Mouse (Mus musculus): Measurements from ENCODE around the gene Maz.

Gene Maz

DNA sequence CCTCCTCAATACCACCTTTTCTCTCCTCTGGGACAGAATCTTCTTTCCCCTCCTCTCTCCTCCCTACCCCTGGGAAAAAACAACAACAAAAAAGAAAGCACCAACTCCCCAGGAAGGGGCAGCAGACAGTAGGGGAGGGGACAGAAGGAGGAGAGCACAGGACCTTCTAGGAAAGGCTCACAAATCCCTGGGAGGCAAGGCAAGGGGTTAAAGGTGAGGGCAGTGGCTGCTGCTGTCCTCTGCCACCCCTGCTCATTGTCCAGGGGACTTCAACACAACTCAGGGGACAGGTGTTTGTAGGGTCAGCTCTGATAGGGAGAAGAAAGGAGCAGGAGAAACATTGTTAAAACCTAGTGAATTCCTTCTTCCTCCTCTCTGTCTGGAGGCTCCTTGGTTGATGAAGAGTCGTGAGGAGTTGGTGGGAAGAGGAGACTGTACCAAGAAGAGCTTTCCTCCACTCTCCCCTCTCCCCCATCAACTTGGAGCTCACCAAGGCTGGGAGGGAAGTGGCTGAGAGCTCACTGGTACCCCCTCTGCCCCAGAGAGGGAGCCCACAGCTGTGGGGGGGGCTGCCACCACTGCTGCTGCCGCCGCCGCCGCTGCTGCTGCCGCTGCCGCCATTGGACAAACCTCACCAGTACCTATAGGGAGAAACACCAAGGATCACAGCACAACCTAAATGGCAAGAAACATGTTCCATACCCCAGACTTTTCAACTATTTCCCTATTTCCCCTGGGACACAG, 4.1 kb downstream of the Maz start:
- in situ Hi-C loops (cut with MboI; ENCODE audit: low pct_unique_long_range_greater_than_20kb in 1 of 2, low sequenced_read_pairs in 2 of 2, unreplicated experiment in 1 of 2), result no loop called here

DNA sequence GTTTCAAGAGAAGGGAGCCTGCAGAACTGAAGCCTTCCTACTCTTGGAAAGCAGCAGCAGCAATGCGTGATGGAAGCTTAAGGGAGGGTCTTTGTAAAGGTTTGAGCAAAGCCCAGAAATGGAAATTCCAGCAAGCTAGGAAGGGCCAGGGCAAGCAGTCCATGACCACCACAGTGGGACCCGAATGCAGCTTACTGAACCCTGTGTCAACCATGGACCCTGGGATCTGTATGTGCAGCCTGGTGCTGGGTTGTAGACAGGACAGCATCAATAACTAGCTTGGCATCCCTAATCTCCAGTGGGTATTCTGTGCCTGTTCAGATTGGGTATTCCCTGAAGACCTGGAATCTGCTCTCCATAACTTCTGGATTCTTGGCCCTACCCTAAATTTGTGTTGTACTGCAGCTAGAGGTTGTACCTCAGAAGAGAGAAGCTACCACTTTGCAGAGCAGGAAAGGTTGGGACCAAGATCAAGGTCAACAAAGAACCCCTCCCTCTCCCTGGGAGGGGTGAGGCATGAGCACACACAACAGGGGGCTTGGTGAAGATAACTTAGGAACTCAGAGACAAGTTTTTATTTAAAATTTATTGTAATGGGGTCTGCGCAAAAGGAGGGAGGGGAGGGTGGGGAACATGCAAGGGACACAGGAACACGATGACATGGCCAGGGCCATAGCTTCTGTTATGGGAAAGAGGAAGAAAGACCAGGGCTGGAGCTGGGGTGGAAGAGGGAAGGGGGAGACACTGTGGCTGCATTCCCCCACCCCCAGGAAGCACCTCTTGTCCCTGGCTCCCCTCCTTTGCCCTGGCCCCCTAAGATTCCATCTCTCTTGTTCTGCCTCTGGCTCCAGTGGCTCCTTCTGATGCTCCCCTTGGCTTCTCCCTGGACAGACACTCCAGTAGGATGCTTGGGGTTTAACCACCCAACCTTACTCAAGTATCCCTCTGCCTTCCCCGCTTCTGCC, 5.0 kb downstream of the Maz start:
- in situ Hi-C loops (cut with MboI; ENCODE audit: low pct_unique_long_range_greater_than_20kb in 1 of 2, low sequenced_read_pairs in 2 of 2, unreplicated experiment in 1 of 2), result no loop called here

DNA sequence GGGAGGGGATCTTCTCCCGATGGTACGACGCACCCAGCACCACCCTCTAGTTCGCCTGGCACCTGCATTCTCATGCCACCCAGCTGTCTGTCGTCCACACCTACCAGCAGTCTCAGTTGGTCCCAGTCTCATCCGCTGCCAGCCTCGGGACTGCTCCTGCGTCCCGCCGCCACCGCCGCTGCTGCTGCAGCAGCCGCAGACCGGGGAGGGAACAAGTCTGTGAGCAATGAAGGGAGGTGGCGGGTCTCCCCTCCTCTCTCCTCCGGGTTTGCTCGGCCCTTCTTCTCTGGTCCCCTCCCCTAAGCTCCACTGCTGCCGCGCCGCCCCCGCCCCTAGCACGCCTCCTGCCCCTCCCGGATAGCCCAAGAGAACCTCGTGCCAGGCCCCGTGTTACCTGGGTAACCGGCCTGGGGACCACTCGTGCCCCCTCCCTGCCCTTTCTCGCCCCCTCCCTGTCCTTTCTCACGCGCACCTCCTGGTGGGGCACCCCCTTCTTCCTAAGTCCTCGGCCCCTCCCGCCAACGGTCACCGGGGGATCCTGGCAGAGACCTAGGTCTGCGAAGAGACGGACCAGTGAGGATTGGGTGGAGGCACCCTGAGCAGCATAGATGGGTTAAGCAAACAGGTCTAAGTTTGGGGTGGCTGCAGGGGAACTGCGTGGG, 5.8 kb downstream of the Maz start, which contains the start of the genes Gm42742 and Prrt2:
Gm42742 (minus strand) TSS at position 197 of the 662 bp plus-strand sequence.
Prrt2 (minus strand) TSS at position 311 of the 662 bp plus-strand sequence.
- in situ Hi-C loops (cut with MboI; ENCODE audit: low pct_unique_long_range_greater_than_20kb in 1 of 2, low sequenced_read_pairs in 2 of 2, unreplicated experiment in 1 of 2), result no loop called here

DNA sequence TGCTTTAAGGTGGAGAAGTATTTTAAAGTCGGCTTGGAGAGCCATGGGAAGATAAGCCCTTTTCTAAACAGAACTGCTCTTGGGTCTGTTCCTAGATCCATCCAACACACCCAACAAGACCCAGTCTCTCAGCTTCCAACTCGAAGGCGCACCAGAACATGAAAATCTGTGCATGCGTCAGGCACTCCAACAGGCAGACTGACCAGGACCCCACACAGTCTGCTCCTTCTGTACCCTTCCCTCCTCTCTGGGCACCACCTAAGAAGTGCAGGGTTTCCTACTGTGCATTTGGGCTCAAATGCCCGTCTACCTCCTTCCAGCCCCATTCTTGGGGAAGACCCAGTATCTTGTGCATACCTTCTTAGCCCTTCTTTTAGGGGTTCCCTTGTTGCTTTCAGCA, 6.3 kb downstream of the Maz start:
- in situ Hi-C loops (cut with MboI; ENCODE audit: low pct_unique_long_range_greater_than_20kb in 1 of 2, low sequenced_read_pairs in 2 of 2, unreplicated experiment in 1 of 2), result no loop called here

DNA sequence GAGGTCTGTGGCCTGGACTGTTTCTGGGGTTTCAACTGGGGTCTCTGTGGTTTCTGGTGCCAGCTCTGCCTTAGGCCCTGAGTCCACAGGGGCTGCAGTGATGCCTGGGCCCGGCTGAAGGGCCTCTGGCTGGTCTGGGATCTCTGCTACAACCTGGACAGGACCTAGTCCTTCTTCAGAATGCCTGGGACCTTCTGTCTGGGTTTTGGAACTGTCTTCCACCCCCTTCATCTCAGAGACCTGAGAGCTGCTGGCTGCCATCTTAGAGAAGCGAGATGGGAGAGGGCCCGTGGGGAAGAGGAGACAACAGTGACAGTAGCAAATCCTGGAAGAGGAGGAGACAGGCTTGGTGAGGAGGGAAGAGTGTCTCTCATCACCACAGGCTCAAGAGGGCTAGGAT, 6.8 kb downstream of the Maz start:
- in situ Hi-C loops (cut with MboI; ENCODE audit: low pct_unique_long_range_greater_than_20kb in 1 of 2, low sequenced_read_pairs in 2 of 2, unreplicated experiment in 1 of 2), result no loop called here

DNA sequence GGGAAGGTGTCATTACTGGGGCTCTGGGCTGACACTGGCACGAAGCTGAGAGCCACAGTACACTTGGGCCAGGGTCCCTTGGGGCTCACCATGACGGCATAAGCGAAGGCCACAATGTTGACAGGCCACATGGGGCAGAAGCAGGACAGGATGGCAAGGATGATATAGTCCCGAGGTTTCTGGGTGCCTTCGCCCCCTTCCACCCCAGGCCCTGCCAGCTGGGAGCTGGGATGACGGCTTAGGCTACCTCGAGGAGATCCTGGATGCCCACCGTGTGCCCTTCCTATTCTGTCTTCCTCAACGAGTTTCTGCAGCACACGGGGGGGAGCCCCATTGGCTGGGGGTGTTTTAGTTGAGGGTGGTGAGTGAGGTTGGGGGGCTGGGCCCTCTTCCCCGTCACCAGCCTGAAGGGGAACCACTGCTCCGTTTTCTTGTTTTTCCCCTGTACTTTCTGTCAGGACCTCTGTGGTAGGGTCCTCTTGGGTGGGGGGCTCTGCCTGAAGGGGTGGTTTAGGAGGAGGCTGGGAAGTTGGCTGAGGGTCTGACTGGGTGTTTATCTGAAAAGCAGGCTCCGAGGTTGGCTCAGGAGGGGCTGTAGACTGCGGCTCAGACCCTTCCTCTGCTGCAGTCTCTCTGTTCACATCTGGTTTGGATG, 7.4 kb downstream of the Maz start:
- in situ Hi-C loops (cut with MboI; ENCODE audit: low pct_unique_long_range_greater_than_20kb in 1 of 2, low sequenced_read_pairs in 2 of 2, unreplicated experiment in 1 of 2), result no loop called here

DNA sequence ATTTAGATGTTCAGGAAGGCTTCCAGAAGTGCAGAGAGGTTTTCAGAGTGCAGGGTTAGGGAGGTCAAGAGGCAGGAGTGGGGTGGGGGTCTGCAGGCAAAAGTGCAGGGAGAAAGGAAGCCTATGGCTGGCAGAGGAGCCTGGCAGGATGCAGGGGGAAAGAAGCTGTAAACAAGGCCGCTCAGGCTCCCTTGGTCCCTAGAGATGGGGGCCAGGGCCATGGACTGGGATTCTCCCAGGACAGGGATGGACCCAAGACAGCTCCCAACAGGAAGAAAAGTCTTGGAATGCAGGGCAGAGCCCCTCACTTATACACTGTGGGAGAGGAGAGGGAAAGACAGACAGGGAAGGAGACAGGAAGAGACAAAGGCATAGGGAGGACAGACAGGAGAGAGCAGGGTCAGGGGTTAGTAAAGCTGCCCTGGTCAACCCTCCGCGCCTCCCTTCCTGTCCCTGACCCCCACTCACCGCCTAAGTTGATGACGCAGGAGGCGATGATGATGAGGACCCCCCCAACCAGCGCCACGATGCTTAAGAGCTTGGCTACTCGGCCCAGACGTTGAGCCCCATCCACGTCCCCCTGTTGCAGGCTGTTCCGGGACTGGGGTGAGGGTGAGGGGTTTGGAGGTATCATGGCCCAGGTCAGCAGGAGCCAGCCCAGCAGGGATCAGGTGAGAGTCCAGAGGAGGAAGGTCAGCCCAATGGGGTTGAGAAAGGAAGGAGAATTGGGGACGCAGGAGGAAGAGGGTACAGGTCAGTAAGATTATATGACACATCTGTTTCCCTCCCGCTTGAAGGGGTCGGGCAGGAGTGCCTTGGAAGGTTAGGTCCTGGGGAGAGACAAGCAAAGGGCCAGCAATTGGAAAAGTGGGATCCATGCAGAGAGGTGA, 8.2 kb downstream of the Maz start:
- in situ Hi-C loops (cut with MboI; ENCODE audit: low pct_unique_long_range_greater_than_20kb in 1 of 2, low sequenced_read_pairs in 2 of 2, unreplicated experiment in 1 of 2), result no loop called here

DNA sequence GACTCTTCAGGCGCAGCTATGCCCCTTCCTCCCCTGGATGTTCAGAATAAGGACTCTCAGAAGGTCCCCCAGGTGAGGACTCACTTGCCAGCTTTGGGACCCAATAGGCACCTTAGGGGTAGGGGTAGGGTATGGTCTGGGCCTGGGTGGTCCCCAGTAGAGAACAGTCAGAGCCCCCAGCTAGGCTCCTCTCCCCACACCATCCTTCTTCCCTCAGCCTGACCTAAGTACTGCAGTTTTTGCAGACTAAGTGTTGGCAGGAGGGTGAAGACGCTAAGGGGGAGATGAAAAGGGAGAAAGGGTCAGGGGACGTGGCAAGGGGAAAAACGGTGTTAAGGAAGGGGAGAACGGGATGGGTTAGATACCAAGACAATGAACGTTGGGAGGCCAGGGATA, 8.9 kb downstream of the Maz start:
- in situ Hi-C loops (cut with MboI; ENCODE audit: low pct_unique_long_range_greater_than_20kb in 1 of 2, low sequenced_read_pairs in 2 of 2, unreplicated experiment in 1 of 2), result no loop called here

DNA sequence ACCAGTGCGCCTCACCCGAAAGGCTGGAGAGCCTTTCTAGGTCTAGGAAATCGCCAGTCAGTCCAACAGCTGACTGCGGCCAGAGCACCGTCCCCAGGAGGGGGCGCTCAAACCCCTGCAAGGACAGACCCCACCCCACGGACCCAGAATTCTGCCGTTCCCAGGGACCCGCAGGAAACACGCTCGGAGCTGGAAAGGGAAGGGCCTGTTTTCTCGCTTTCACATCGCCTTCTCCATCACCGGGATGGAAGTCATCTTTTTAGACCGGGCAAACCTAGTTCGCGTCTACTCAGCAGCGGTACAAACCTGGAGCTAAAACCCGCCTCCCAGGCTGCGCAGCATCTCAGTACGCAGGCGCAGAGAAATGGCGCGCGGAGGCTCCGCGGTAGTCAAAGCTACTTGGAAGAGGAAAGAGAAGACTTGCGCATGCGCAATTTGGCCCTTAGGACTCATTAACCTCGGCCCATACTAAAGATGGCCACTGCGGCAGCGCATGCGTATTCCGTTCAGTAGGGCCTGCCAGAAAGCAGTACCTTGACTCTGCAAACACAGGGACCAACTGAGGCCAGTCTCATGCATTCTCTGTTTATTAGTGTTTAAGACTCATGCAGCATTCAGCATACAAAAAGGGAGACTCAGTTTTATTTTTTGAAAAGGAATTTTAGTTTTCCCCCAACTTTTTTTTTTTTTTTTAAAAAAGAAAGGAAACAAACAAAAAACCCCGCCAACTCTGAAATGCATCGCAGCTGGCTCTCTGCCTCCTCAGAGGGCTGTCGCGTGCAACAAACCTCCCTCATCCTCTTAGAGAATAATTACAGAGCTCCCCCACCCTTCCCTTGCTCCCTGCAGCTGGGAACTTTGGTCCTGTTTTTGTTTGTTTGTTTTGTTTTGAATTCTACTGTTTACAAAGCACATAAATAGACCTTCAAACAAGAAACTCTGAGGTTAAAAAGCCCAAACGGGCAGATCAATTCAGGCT, 9.6 kb downstream of the Maz start, which contains the start of gene Pagr1a:
Pagr1a (minus strand) TSS at position 382 of the 979 bp plus-strand sequence.
- in situ Hi-C loops (cut with MboI; ENCODE audit: low pct_unique_long_range_greater_than_20kb in 1 of 2, low sequenced_read_pairs in 2 of 2, unreplicated experiment in 1 of 2), result no loop called here

DNA sequence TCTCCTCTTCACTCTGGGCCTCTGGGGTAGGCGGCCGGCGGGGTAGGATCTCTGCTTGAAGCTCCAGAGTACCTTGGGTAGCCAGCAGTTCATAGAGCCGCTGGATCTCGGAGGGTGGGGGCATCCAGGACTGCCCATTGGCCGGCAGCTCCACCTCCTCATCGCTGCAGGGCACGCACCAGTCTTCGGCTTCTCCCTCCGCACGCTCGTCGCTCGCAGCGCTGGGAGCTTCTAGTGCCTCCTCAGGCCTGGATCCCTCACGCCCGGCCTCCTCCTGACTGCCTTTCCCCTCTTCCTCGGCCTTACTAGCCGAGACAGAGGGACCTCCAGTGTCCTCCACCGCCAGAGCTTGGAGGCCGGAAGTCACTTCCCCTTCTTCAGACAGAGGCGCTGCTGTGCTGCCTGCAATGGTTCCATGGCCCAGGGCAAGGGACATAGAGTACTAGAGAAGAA, 10.3 kb downstream of the Maz start:
- in situ Hi-C loops (cut with MboI; ENCODE audit: low pct_unique_long_range_greater_than_20kb in 1 of 2, low sequenced_read_pairs in 2 of 2, unreplicated experiment in 1 of 2), result no loop called here

DNA sequence TGATC, 10.6 kb downstream of the Maz start, which contains the start of gene Pagr1b:
Pagr1b (minus strand) TSS at position 4 of the 5 bp plus-strand sequence.
- in situ Hi-C loops (cut with MboI; ENCODE audit: low pct_unique_long_range_greater_than_20kb in 1 of 2, low sequenced_read_pairs in 2 of 2, unreplicated experiment in 1 of 2), result no loop called here

DNA sequence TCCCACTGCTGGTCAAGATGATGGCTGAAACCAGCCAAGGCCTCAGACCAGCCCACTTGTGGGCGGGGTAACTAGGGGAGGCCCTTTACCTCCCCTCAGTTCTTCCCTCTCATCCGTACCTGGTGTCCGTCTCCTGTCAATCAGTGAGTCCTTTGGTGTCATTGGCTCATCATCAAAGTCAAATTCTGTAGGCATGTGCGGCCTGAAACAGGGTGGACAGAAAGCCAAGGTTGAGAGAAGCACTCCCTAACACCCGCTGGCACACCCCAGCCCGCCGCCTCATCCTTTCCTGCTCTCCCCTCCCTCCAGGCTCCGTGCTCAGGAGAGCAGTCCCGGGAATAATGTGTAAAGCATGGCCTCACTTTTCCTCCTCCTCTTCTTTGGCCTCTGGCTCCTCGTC, 10.8 kb downstream of the Maz start:
- in situ Hi-C loops (cut with MboI; ENCODE audit: low pct_unique_long_range_greater_than_20kb in 1 of 2, low sequenced_read_pairs in 2 of 2, unreplicated experiment in 1 of 2), result no loop called here

DNA sequence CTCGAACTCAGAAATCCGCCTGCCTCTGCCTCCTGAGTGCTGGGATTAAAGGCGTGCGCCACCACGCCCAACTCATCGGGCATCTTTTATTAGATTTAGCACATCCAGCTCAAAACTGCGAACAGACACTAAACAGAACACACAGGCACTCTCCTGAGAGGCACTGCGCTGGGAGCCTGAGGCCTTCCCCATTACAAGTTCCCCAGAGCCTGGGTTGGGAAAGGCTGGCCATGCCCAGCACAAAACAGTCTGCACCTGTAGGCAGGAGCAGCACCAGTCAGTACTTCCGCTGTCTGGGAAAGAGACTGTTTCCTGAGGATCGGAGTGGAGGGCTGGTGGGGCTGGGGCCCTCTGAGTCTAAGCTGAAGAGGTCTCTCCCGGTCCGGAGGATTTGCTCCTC, 11.8 kb downstream of the Maz start:
- in situ Hi-C loops (cut with MboI; ENCODE audit: low pct_unique_long_range_greater_than_20kb in 1 of 2, low sequenced_read_pairs in 2 of 2, unreplicated experiment in 1 of 2), result no loop called here

DNA sequence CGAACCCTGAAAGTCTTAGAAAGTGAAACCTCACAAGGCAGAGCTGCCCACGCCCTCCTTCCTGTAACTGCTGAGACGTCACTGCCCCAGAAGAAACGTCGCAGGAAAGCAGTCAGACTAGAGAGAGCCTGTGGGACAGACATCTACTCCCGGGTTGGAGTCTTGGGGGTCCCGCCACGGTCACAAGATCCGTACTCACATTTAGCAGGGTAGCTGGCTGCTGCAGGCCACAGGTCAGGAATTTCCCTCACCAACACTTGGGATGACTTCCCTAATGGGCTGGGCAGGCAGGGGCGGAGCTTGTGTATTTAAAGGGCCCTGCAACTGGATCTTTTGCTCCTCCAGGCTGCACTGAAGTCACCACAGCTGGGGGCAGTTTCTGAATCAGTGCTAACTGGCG, 12.5 kb downstream of the Maz start, which contains the start of gene Mvp:
Mvp (minus strand) TSS at position 302 of the 400 bp plus-strand sequence.
- in situ Hi-C loops (cut with MboI; ENCODE audit: low pct_unique_long_range_greater_than_20kb in 1 of 2, low sequenced_read_pairs in 2 of 2, unreplicated experiment in 1 of 2), result no loop called here

DNA sequence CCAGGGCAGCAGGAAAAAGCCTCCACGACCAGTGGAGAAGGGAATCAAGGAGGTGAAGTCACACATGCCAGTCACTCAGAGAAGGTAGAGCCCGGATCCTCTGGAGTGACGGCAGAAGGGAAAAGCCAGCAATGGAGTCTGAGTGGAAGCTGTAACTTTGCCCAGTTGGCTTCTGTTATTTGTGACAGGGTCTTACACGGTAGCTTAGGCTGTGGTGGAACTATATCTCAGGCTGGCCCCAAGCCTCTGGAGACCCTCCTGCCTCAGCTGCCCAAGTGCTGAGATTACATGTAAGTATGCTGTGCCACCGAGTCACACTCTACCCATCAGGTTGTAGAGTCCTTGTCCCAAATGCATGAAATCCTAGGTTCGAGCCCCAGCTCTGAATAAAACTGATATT, 13.5 kb downstream of the Maz start:
- in situ Hi-C loops (cut with MboI; ENCODE audit: low pct_unique_long_range_greater_than_20kb in 1 of 2, low sequenced_read_pairs in 2 of 2, unreplicated experiment in 1 of 2), result no loop called here

DNA sequence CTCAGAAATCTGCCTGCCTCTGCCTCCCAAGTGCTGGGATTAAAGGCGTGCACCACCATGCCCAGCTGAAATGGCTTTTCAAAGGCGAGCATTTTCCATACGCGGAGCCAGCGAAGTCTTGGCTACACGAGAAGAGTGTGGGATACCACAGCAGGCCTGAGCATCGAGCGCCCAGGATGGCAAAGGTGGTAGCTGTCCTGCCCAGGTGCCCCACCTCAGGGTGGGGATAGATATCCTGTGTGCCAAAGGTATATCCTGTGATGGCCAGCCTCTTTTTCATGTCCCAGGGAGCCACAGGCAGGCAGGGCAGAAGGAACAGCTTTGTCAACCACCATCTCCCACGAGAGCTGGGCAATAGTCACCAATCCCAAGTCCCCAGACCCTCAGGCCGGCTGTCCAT, 14.0 kb downstream of the Maz start:
- in situ Hi-C loops (cut with MboI; ENCODE audit: low pct_unique_long_range_greater_than_20kb in 1 of 2, low sequenced_read_pairs in 2 of 2, unreplicated experiment in 1 of 2), result no loop called here

DNA sequence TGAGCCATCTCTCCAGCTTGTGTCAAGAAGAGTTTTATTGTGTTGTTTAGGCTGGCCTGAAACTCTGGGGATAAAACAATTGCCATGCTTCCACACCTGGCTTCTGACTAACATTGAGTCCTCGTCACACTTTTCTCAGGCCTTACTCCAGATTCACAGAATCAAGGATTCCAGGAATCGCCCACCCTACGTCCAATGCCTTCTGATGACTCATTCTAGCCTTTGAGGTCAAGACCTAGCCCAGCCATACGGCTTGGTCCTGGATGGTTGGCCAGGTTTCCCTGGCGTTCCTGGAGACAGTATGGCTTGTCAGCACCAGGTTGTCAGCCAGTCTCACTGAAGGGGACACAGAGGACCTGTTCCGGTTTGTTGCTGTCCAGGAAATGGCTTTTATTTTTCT, 14.5 kb downstream of the Maz start:
- in situ Hi-C loops (cut with MboI; ENCODE audit: low pct_unique_long_range_greater_than_20kb in 1 of 2, low sequenced_read_pairs in 2 of 2, unreplicated experiment in 1 of 2), result no loop called here
